Mouse (Mus musculus) thymus, adult 2 months (tissue): ENCODE measurements around the gene Ap2a1.

Experiments used
- CTCF ChIP-seq: fragments of 200-500 bp; IDR thresholded peaks from 2 replicates; pipeline ENCODE4 v1.5.1; 2012; ENCODE audit warnings: mild to moderate bottlenecking, control low read depth, low read length, moderate library complexity, borderline replicate concordance; ENCODE audit not compliant: control insufficient read depth, poor library complexity, insufficient read depth; ENCODE audit errors: extremely low read depth
- POLR2A ChIP-seq: fragments of 200-500 bp; IDR thresholded peaks from 2 replicates; pipeline ENCODE4 v1.6.1; 2012; ENCODE audit warnings: mild to moderate bottlenecking, low read length, control low read depth, moderate library complexity; ENCODE audit not compliant: control insufficient read depth, poor library complexity, insufficient read depth; ENCODE audit errors: extremely low read depth

GRCm38 (mm10) chr7:44869697-44870528 lies 59.4 kb downstream of the Ap2a1 start, which contains the start of gene Ptov1:
- TF ChIP-seq CTCF: no peak; the same call in 1 of the 2 replicates
- TF ChIP-seq POLR2A: no peak
